Mouse (Mus musculus) liver, embryonic 14.5 days (tissue): Measurements from ENCODE around the gene Alg14.

Source experiments
- CTCF ChIP-seq: IDR thresholded peaks from 2 replicates; pipeline ENCODE4 v1.5.1; 2016; ENCODE audit warnings: antibody characterized with exemption, low read depth, control low read depth
- EP300 ChIP-seq: IDR thresholded peaks from 2 replicates; pipeline ENCODE4 v1.6.1; 2016; ENCODE audit warnings: antibody characterized with exemption, low read depth

DNA sequence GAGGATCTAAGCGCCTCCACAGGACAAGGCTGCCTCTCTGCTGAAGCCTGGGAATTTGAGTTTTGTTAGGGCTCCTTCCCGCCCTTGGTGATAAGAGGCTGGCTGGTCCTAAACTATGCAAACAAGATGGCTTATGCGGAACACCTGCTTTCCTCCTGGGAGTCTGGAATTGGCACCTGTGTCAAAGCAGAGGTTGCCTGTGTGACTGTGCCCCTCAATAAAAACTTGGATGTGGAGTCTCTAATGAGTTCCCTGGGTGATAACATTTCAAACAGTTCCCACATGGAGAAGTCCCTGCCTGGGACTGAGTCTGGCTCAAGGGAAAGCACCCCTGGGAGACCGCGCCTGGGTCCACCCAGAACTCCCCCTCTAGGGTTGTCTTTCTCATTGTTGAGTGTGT, 113.5 kb downstream of the Alg14 start:
- TF ChIP-seq CTCF, result no peak
- no peak for TF ChIP-seq EP300
